Mouse (Mus musculus) liver, embryonic 14.5 days (tissue): ENCODE data around the gene Arxes2.
"Not testable (repeated sequence)": the region's sequence is repeated elsewhere in the genome, so short reads cannot be mapped to it uniquely, and the experiment has no call there.

ENCODE experiments used
- CTCF ChIP-seq: IDR thresholded peaks from 2 replicates; pipeline ENCODE4 v1.5.1; 2016; ENCODE audit warnings: antibody characterized with exemption, low read depth, control low read depth
- EP300 ChIP-seq: IDR thresholded peaks from 2 replicates; pipeline ENCODE4 v1.6.1; 2016; ENCODE audit warnings: antibody characterized with exemption, low read depth

DNA sequence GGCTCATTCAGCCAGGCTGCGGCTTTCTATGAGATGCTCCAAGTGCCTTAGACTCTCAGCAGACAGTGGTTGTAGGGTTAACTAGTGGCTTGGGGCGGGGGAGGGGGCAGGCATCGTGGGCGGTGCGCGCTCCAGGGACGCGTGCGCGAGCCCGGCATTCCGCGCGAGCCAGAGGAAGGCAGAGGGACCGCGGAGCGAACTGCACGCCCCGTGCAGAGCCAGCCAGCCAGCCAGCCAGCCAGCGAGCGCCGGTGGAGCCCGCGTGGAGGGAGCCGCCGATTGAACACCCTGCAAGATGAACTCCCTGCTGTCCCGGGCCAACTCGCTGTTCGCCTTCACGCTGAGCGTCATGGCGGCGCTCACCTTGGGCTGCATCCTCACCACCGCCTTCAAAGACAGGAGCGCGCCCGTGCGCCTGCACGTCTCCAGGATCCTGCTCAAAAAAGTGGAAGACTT, at the start of gene Arxes2:
- TF ChIP-seq CTCF, EP300: not testable (repeated sequence)
